Mouse (Mus musculus) heart, embryonic 10.5 days (tissue): Measurements from ENCODE around the gene Idnk. TPM values are rescaled to one million over a fixed set of nuclear protein-coding genes. Genes with fewer than 3 reads are reported as not detected.
A peak's percentile ranks its signal among the peaks of the same experiment; 100 is the strongest.

Experiments used
- DNase-seq: peaks from one replicate; pipeline ENCODE4 v3.0.0-alpha.2; 2017; ENCODE audit warnings: low spot score
- H3K27ac ChIP-seq: fragments of 300-500 bp; sonication (generic); 2 replicates; pipeline ENCODE4 v1.5.1; 2016; ENCODE audit warnings: mild to moderate bottlenecking
- H3K27me3 ChIP-seq: fragments of 300-500 bp; sonication (generic); 2 replicates; pipeline ENCODE4 v1.6.1; 2016; ENCODE audit warnings: mild to moderate bottlenecking; ENCODE audit not compliant: poor library complexity, insufficient read depth, severe bottlenecking
- H3K36me3 ChIP-seq: fragments of 300-500 bp; sonication (generic); 2 replicates; pipeline ENCODE4 v1.6.1; 2016; ENCODE audit warnings: mild to moderate bottlenecking, moderate library complexity
- H3K4me1 ChIP-seq: fragments of 300-500 bp; sonication (generic); 2 replicates; pipeline ENCODE4 v1.6.1; 2016; ENCODE audit warnings: mild to moderate bottlenecking
- H3K4me3 ChIP-seq: fragments of 300-500 bp; sonication (generic); 2 replicates; pipeline ENCODE4 v1.5.1; 2016; ENCODE audit warnings: mild to moderate bottlenecking, moderate library complexity
- H3K9me3 ChIP-seq: fragments of 300-500 bp; sonication (generic); 2 replicates; pipeline ENCODE4 v1.6.1; 2016; ENCODE audit warnings: mild to moderate bottlenecking, moderate library complexity
- WGBS: fragments of 180-500 bp; shearing (Covaris S2); methylation state at CpG from one replicate; pipeline ENCODE4 v1.1.7; 2016; 5-methylcytosine and 5-hydroxymethylcytosine counted together
- polyA plus RNA-seq: library from polyadenylated mRNA; unstranded; fragments of >200 nt; fragmentation: Nextera tagmentation; extraction: Ambion mirVana; gene quantifications from 2 replicates; pipeline ENCODE4 v1.2.1, GENCODE M21; 2016

The Idnk gene
- polyA plus RNA-seq, 1 experiment from 2014 or later = 36.5 TPM

DNA sequence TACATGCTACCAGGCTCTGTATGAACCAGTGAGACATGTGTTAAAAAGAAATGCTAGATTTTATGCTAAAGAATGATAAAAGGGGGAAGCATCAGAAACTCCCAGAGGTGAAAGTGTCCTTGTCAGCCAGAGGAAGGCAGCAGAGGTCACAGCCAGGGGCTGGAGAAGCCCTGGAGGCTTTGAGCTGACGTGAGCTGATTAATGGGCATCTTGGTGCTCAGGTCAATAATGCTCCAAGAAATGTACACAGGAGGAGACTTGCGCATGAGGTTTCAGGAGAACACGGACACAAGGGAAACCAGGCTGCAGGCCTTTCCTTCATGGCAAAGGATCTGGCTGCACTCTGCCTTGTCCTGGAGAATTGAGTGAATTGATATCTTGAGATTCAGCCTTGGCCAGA, 30.3 kb downstream of the Idnk start:
- Histone ChIP-seq H3K27ac (no peak overlapping the region), H3K4me3 (no peak overlapping the region), H3K4me1 (no peaks in the 10 kb centered on the region), H3K9me3 (no peaks in the 10 kb centered on the region), H3K36me3 (peaks cover 60% of the 10 kb centered on the region), H3K27me3 (no peaks in the 10 kb centered on the region)
- DNase-seq = no peak
- 89% methylated on average over 3 of the region's 3 CpGs for WGBS

DNA sequence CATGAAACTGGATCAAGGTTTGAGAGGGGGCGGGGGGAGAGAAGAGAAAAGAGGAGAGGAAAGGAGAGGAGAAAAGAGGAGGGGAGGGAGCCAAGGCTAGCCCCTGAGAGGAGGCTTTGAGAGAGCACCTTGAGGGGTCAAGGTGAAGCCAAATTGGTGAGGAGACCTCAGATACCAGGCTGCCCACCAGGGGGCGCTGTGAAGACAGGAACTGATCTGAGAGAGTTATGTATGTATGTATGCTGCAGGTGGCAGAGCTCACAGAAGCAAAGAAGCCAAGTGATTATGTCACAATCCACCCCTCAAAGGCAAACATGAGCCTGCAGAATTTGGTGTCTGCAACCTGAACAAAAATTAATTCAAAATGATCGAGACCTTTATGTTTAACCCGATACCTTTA, 31.0 kb downstream of the Idnk start:
- peak; percentile 90 for DNase-seq
- H3K27me3 ChIP-seq = no peaks in the 10 kb centered on the region
- no peaks in the 10 kb centered on the region for H3K9me3 ChIP-seq
- no peak overlapping the region for H3K4me3 ChIP-seq
- H3K4me1 ChIP-seq = no peaks in the 10 kb centered on the region
- no peak overlapping the region for H3K27ac ChIP-seq
- WGBS = 64% methylated on average over 4 of the region's 4 CpGs
- peaks cover 62% of the 10 kb centered on the region for H3K36me3 ChIP-seq

DNA sequence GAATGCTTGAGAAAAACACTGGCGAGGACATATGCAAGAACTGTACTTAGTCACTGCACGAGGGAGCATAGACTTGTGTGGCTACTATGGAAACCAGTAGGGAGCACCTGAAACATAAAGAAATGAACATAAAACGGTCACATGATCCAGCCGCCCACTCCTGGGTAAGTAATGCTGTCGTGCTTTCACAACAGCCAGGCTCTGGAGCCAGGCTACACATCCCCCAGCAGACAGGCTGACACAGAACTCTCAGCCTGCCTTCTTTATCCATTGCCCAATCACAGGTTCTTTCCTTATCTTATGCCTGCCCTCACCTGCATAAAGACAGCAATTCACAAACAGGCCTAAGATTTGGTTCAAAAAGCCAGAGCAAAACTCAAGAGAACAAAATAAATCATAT, 32.0 kb downstream of the Idnk start:
- H3K27me3 ChIP-seq = no peaks in the 10 kb centered on the region
- no peak overlapping the region for H3K27ac ChIP-seq
- DNase-seq = no peak
- H3K36me3 ChIP-seq = peaks cover 66% of the 10 kb centered on the region
- no peaks in the 10 kb centered on the region for H3K4me1 ChIP-seq
- H3K9me3 ChIP-seq = no peaks in the 10 kb centered on the region
- 82% methylated on average over 5 of the region's 5 CpGs for WGBS
- H3K4me3 ChIP-seq = no peak overlapping the region

DNA sequence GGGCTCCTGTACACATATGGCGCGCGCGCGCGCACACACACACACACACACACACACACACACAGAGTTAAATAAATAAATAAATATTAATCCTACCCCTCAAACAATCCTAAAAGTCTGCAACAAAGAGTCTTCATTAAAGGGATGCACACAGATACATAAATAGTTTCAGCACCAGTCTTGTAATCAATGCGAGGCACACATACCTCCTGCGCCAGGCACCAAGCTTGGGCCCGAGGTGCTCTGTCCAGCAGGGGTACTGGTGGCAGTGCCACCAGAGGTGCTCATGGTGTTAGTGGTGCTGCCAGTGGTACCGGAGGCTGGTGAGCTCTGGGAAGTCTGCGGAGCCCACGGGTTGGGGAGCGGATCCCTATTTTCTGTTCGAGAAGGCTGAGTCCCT, 34.1 kb downstream of the Idnk start:
- H3K27ac ChIP-seq = no peak overlapping the region
- H3K27me3 ChIP-seq = no peaks in the 10 kb centered on the region
- no peak overlapping the region for H3K4me3 ChIP-seq
- H3K4me1 ChIP-seq = no peaks in the 10 kb centered on the region
- no peak for DNase-seq
- WGBS = 99% methylated on average over 14 of the region's 14 CpGs
- H3K9me3 ChIP-seq = no peaks in the 10 kb centered on the region
- peaks cover 74% of the 10 kb centered on the region for H3K36me3 ChIP-seq

DNA sequence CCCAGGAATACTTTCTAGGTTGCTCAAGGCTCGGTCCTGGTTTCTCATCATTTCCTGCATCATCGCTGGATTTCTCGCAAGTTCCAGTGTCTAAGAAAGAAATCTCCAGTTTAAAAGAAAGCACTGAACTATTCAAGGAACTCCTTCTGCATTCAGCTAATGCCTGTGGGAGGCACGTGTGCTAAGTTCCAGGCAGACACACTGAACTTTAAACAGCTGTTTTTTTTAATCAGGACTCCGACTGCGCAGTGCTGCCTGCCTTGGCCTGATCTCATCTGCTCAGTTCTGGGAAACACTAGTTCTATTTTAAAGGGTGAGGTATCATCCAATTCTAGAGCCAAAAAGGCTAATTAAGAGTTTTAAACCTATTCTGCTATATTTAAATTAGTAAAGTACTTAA, 34.7 kb downstream of the Idnk start:
- H3K4me1 ChIP-seq = 0 out of 2 replicates have a peak, but pooled peaks cover under 1% of the 10 kb centered on the region
- H3K9me3 ChIP-seq = no peaks in the 10 kb centered on the region
- no peak overlapping the region for H3K27ac ChIP-seq
- no peak overlapping the region for H3K4me3 ChIP-seq
- 93% methylated on average over 6 of the region's 6 CpGs for whole genome bisulfite sequencing
- no peak for DNase-seq
- H3K36me3 ChIP-seq = peaks cover 76% of the 10 kb centered on the region
- no peaks in the 10 kb centered on the region for H3K27me3 ChIP-seq

DNA sequence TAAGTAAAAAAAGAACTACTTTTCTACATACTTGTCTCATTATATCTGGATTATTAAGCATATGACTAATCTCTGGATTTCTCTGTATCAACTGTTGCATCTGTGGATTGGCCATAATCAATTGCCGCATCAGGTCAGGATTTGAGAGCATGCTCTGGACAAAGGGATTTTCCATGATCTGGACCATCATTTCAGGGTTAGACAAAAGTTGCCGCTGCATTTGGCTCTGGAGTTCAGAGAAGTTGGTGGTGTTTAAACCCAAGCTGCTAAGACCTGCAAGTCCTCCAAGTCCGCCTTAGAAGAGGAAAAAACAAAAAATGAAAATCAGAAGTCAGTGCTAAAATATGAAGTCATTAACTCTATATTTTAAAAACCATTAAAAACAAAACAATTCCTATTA, 35.8 kb downstream of the Idnk start:
- WGBS = 91% methylated on average over 3 of the region's 3 CpGs
- Histone ChIP-seq H3K4me1 (0 out of 2 replicates have a peak, but pooled peaks cover 6% of the 10 kb centered on the region), H3K9me3 (no peaks in the 10 kb centered on the region), H3K27me3 (no peaks in the 10 kb centered on the region), H3K4me3 (no peak overlapping the region), H3K36me3 (peaks cover 78% of the 10 kb centered on the region), H3K27ac (no peak overlapping the region)
- DNase-seq = no peak

DNA sequence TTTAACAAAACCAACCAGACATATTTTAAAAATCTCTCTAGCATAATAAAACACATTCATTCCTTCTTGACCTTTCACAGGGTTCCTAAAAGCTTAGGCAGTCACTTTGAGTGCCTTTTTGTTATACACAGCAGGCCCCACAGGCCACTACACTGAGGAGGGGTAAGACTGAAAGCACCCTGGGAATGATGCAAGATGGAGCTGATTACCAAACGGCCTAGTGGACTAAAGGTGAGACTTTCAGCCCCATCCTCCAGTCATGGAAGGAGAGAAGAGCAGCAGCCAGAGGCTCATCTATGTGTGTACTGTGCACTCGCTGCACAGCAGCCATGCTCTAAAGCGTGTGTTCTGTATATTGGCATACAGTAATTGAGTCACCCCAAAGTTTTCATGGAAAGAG, 37.5 kb downstream of the Idnk start:
- Histone ChIP-seq H3K9me3 (no peaks in the 10 kb centered on the region), H3K4me3 (no peak overlapping the region), H3K27me3 (no peaks in the 10 kb centered on the region), H3K27ac (no peak overlapping the region), H3K36me3 (peaks cover 69% of the 10 kb centered on the region), H3K4me1 (peaks cover 10% of the 10 kb centered on the region; the same call in 1 of the 2 replicates)
- DNase-seq = no peak
- 85% methylated on average over 3 of the region's 3 CpGs for WGBS

DNA sequence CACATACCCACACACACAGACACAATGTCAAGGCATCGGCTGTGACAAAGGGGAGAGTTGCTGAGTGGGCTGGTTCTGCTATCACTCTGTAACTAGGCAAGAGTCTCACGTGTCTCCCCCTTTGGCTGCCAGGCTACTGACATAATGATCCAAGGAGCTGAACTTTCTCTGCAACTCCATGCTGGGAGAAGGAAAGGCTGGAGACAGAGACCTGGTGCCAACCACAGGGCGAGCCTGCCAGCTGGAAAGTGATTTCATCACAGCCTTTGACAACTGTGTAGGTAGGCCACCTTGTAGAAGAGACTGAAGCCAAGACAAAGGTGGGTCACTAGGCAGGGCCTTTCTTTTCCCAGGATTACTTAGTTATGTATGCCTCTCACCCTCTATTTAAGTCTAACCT, 39.8 kb downstream of the Idnk start:
- H3K4me3 ChIP-seq = no peak overlapping the region
- no peak for DNase-seq
- H3K4me1 ChIP-seq = peaks cover 10% of the 10 kb centered on the region; the same call in 1 of the 2 replicates
- no peaks in the 10 kb centered on the region for H3K9me3 ChIP-seq
- H3K36me3 ChIP-seq = peaks cover 49% of the 10 kb centered on the region
- no peak overlapping the region for H3K27ac ChIP-seq
- WGBS = 79% methylated on average over 3 of the region's 3 CpGs
- H3K27me3 ChIP-seq = no peaks in the 10 kb centered on the region

DNA sequence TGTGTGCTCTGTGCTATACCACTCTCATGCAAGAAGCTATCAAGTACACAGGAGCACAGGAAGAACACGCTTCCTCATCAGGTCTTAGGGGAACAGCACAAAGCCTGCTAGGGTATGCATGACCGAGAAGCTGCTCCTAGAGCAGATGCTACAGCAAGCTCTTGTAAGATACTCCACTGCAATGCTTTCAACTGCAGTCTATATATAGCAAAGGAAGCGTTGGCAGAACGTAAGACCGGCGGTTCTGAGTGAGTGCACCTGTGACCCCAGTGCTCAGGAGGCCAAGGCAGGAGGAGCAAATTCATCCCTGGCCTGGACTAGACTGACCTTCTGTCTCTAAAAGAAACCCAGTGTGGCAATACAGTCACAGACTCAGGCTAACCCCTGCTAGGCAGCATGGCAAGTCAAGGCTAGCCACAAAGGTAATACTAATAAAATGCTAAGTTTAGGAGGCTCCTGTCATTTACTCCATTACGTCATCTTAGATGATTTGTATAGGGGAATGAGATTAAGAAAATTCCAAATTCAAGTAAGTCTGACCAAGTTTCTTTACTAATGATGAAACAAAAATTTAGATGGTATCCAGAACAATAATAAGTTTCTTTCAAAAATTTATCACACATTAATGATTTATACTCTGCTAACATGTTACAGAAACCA, 40.7 kb downstream of the Idnk start:
- no peaks in the 10 kb centered on the region for H3K27me3 ChIP-seq
- no peaks in the 10 kb centered on the region for H3K9me3 ChIP-seq
- no peak overlapping the region for H3K4me3 ChIP-seq
- DNase-seq = no peak
- H3K27ac ChIP-seq = no peak overlapping the region
- WGBS = 71% methylated on average over 7 of the region's 7 CpGs
- peaks cover 14% of the 10 kb centered on the region; the same call in 1 of the 2 replicates for H3K4me1 ChIP-seq
- peaks cover 41% of the 10 kb centered on the region for H3K36me3 ChIP-seq

DNA sequence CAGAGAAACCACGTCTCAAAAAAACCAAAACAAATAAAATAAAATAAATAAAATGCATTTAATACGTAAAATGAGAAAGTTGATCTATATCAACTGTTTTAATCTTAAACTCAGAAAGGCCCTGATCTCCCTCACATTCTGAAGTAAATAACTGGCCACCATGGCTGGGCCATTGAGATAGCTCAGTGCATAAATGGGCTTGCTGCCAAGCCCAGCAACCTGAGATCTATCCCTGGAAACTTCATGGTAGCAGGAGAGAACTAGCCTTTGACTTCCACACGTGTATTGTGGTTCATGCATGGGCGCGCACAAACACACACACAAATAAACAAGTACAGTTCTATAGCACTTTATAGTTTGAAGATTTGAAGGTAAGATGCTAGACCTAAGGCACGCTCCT, 43.9 kb downstream of the Idnk start:
- no peaks in the 10 kb centered on the region for H3K9me3 ChIP-seq
- no peaks in the 10 kb centered on the region for H3K27me3 ChIP-seq
- peaks cover 18% of the 10 kb centered on the region; the same call in 1 of the 2 replicates for H3K4me1 ChIP-seq
- no peak for DNase-seq
- WGBS = 91% methylated on average over 6 of the region's 6 CpGs
- H3K36me3 ChIP-seq = peaks cover 15% of the 10 kb centered on the region
- no peak overlapping the region for H3K4me3 ChIP-seq
- H3K27ac ChIP-seq = no peak overlapping the region

DNA sequence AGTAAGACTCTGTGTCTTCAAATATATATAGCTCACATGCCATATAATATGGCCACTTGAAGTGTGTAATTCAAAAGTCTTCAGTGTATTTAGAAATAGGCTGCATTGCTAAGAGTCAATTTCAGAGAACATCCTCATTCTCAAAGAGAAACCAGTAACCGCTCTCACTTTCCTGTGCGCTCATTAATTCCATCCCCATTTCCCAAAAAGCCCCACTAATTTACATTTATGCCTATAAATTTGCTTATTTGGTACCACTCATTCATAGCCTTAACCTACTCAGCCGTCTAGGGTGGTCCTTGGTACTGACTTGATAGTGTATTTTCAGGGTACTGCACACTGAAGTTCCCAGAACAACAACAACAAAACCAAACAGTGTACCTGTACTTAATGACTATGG, 44.5 kb downstream of the Idnk start:
- peaks cover 22% of the 10 kb centered on the region for H3K4me1 ChIP-seq
- H3K9me3 ChIP-seq = no peaks in the 10 kb centered on the region
- no peak overlapping the region for H3K27ac ChIP-seq
- no peak overlapping the region for H3K4me3 ChIP-seq
- peaks cover 12% of the 10 kb centered on the region for H3K36me3 ChIP-seq
- 93% methylated on average over 3 of the region's 3 CpGs for WGBS
- H3K27me3 ChIP-seq = no peaks in the 10 kb centered on the region
- DNase-seq = no peak

DNA sequence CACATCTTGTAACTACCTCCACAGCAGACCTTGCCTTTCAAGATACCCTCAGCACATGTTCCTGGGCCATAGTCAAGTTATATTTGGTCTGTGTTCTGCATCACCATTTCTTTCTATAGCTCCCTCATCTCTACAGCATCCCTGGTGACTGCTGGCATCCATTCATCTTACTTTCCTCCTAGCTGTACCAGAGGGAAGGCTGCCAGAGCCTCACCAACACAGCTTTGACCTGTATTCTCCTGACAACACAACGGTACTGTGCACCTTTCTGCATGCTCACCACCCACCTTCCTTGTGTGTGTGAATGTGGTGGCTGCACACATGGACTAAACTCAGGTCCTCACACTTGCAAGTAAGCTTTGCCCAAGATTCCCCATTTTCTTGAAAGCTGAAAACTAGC, 45.5 kb downstream of the Idnk start:
- no peak overlapping the region for H3K4me3 ChIP-seq
- DNase-seq = no peak
- no peaks in the 10 kb centered on the region for H3K27me3 ChIP-seq
- H3K27ac ChIP-seq = no peak overlapping the region
- peaks cover 24% of the 10 kb centered on the region for H3K4me1 ChIP-seq
- no peaks in the 10 kb centered on the region for H3K9me3 ChIP-seq
- 79% methylated on average over 1 of the region's 1 CpGs for WGBS
- 0 out of 2 replicates have a peak, but pooled peaks cover 2% of the 10 kb centered on the region for H3K36me3 ChIP-seq

DNA sequence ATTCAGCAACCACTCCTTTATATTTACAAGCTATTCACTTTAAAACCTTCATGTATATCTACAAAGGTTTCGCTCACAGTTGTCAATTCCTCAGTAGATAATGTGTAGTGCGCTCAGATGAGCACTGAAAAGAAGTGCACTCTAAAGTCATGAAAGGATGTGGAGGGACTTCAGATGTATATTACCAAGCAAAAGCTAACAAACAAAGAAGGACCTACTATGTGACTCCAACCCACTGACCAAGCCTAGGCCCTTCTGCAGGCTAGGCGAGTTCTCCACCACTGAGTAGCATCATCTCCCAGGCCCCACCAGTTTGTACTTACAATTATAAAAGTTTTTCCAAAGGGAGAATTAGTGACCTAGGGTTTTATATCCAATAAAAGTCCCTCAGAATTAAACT, 46.8 kb downstream of the Idnk start:
- Histone ChIP-seq H3K27me3 (no peaks in the 10 kb centered on the region), H3K4me1 (peaks cover 18% of the 10 kb centered on the region), H3K9me3 (no peaks in the 10 kb centered on the region), H3K36me3 (no peaks in the 10 kb centered on the region), H3K4me3 (no peak overlapping the region), H3K27ac (no peak overlapping the region)
- 91% methylated on average over 3 of the region's 3 CpGs for WGBS
- DNase-seq = no peak

DNA sequence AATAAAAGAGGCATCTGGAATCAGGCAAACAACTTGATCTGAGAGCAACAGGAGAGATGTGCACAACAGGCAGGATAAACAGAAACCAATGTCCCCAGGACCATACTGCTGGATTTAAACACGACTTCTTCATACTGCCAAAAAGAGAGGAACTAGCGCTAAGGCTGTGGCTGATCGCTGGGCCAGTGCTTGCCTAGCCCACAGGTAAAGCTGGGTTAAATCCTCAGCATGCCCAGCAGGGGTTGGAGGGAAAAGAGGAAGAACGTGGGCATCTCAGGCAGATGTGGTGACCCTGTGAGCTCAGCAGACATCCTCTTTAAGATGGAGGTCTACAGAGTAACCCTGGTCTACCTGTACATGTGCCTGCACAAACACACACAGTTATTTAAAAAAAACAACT, 47.5 kb downstream of the Idnk start:
- Histone ChIP-seq H3K4me1 (peaks cover 17% of the 10 kb centered on the region), H3K9me3 (no peaks in the 10 kb centered on the region), H3K27ac (no peak overlapping the region), H3K4me3 (no peak overlapping the region), H3K36me3 (no peaks in the 10 kb centered on the region), H3K27me3 (no peaks in the 10 kb centered on the region)
- WGBS = 67% methylated on average over 4 of the region's 4 CpGs
- DNase-seq = no peak
